Mouse (Mus musculus) cerebellum, adult 2 months (tissue): ENCODE results near the gene Rnf157. TPM values are rescaled to one million over a fixed set of nuclear protein-coding genes. Genes with fewer than 3 reads are reported as not detected.
A peak's percentile ranks its signal among the peaks of the same experiment; 100 is the strongest.

Experiments used
- DNase-seq, 2 experiments: peaks; one replicate each; pipeline ENCODE4 v3.0.0; 2021
- H3K27ac ChIP-seq: fragments of 200-500 bp; 2 replicates; pipeline ENCODE4 v1.5.1; 2012; ENCODE audit warnings: low read length, control low read depth, inconsistent platforms; ENCODE audit not compliant: insufficient read depth
- H3K27me3 ChIP-seq: fragments of 200-500 bp; 2 replicates; pipeline ENCODE4 v1.6.1; 2012; ENCODE audit warnings: inconsistent platforms, mild to moderate bottlenecking, low read length, moderate library complexity; ENCODE audit not compliant: control insufficient read depth, insufficient read depth
- H3K4me1 ChIP-seq: fragments of 200-500 bp; 2 replicates; pipeline ENCODE4 v1.6.1; 2011; ENCODE audit warnings: low read length; ENCODE audit not compliant: control insufficient read depth, insufficient read depth
- H3K4me3 ChIP-seq: fragments of 200-500 bp; replicated peaks from 2 replicates; pipeline ENCODE3; 2011; ENCODE audit warnings: mild to moderate bottlenecking, low read depth, low read length, control low read depth; ENCODE audit not compliant: insufficient read depth
- CTCF ChIP-seq: fragments of 200-500 bp; IDR thresholded peaks from 2 replicates; pipeline ENCODE4 v1.5.1; 2011; ENCODE audit warnings: low read depth, mild to moderate bottlenecking, control low read depth, low read length, moderate library complexity, borderline replicate concordance; ENCODE audit not compliant: insufficient read depth
- POLR2A ChIP-seq: fragments of 200-500 bp; IDR thresholded peaks from 2 replicates; pipeline ENCODE4 v1.6.1; 2011; ENCODE audit warnings: low read length, control low read depth, borderline replicate concordance; ENCODE audit not compliant: insufficient read depth
- WGBS: fragments of 180-500 bp; shearing (Covaris S2); methylation state at CpG from one replicate; pipeline ENCODE4 v1.1.7; 2018; 5-methylcytosine and 5-hydroxymethylcytosine counted together
- polyA plus RNA-seq: library from polyadenylated mRNA; depleted of rRNA; stranded (reverse); fragments of >200 nt; gene quantifications from 2 replicates; pipeline ENCODE4 v1.2.3, GENCODE M21; 2012; rRNA removed

The Rnf157 gene
- polyA plus RNA-seq, 1 experiment: 147 TPM

- Histone ChIP-seq H3K4me1 (peaks cover 35% of the 10 kb centered on the region), H3K27me3 (no peaks in the 10 kb centered on the region), H3K4me3 (no peak overlapping the region), H3K27ac (no peak overlapping the region)
- no peak for DNase-seq
- no peak for TF ChIP-seq POLR2A
- TF ChIP-seq CTCF: no peak
- 86% methylated on average over 12 of the region's 12 CpGs for WGBS
These were observed 119.2 kb downstream of the Rnf157 start for GRCm38 (mm10) chr11:116293538-116294137.

GRCm38 (mm10) chr11:116292401-116292800, 120.4 kb downstream of the Rnf157 start:
- DNase-seq: no peak
- H3K4me1 ChIP-seq: peaks cover 28% of the 10 kb centered on the region
- no peaks in the 10 kb centered on the region for H3K27me3 ChIP-seq
- H3K27ac ChIP-seq: no peak overlapping the region
- no peak overlapping the region for H3K4me3 ChIP-seq
- 95% methylated on average over 13 of the region's 13 CpGs for WGBS
- TF ChIP-seq CTCF (no peak), POLR2A (no peak)

- TF ChIP-seq CTCF (no peak), POLR2A (no peak)
These were observed 122.3 kb downstream of the Rnf157 start for GRCm38 (mm10) chr11:116290556-116290955.

GRCm38 (mm10) chr11:116287351-116287750, 125.5 kb downstream of the Rnf157 start:
- Histone ChIP-seq H3K27me3 (no peaks in the 10 kb centered on the region), H3K27ac (no peak overlapping the region), H3K4me1 (peaks cover 15% of the 10 kb centered on the region), H3K4me3 (no peak overlapping the region)
- TF ChIP-seq CTCF: no peak
- no peak for TF ChIP-seq POLR2A
- 47% methylated on average over 5 of the region's 5 CpGs for WGBS
- DNase-seq: peak in 1 of 2 experiments; percentile 16

More at GRCm38 (mm10) chr11:116290556-116290955, 122.3 kb downstream of the Rnf157 start:
- WGBS: 40% methylated on average over 8 of the region's 8 CpGs
- no peak for DNase-seq
- no peaks in the 10 kb centered on the region for H3K27me3 ChIP-seq
- no peak overlapping the region for H3K4me3 ChIP-seq
- no peak overlapping the region for H3K27ac ChIP-seq
- peaks cover 17% of the 10 kb centered on the region for H3K4me1 ChIP-seq

Other genes starting within 250 kb of the Rnf157 start
- gene Fbf1, start 244.9 kb downstream of the Rnf157 start, polyA plus RNA-seq: 81.1 and 83.0 TPM in 2 replicates
- gene Ten1, start 214.2 kb downstream of the Rnf157 start, polyA plus RNA-seq: 55.2 and 56.8 TPM in 2 replicates
- 107 and 115 TPM in 2 replicates for gene Acox1, start 214.0 kb downstream of the Rnf157 start, polyA plus RNA-seq
- 1.2 and 1.6 TPM in 2 replicates for gene Evpl, start 175.0 kb downstream of the Rnf157 start, polyA plus RNA-seq
- 76.4 and 79.2 TPM in 2 replicates for gene Srp68, start 138.8 kb downstream of the Rnf157 start, polyA plus RNA-seq
- 0.05 TPM in 1 of 2 replicates, not detected in the other for gene Galr2, start 132.1 kb downstream of the Rnf157 start, polyA plus RNA-seq
- gene Exoc7, start 105.8 kb downstream of the Rnf157 start, polyA plus RNA-seq: 104 and 118 TPM in 2 replicates
- gene Foxj1, start 77.6 kb downstream of the Rnf157 start, polyA plus RNA-seq: 13.9 and 15.7 TPM in 2 replicates
- gene Ubald2, start 21.1 kb upstream of the Rnf157 start, polyA plus RNA-seq: 34.8 and 44.0 TPM in 2 replicates
- 0.05 TPM in 1 of 2 replicates, not detected in the other for gene Qrich2, start 53.2 kb upstream of the Rnf157 start, polyA plus RNA-seq
- gene Prpsap1, start 81.2 kb upstream of the Rnf157 start, polyA plus RNA-seq: 114 and 129 TPM in 2 replicates
- 9.0 and 9.7 TPM in 2 replicates for gene Sphk1, start 117.9 kb upstream of the Rnf157 start, polyA plus RNA-seq
- gene Ube2o, start 168.4 kb upstream of the Rnf157 start, polyA plus RNA-seq: 81.9 and 88.2 TPM in 2 replicates
- 1.2 and 1.3 TPM in 2 replicates for gene Aanat, start 173.4 kb upstream of the Rnf157 start, polyA plus RNA-seq
- gene Rhbdf2, start 214.0 kb upstream of the Rnf157 start, polyA plus RNA-seq: 1.9 and 2.2 TPM in 2 replicates
- 13.7 and 14.2 TPM in 2 replicates for gene Prcd, start 240.5 kb upstream of the Rnf157 start, polyA plus RNA-seq
- gene Cygb, start 241.3 kb upstream of the Rnf157 start, polyA plus RNA-seq: 105 and 113 TPM in 2 replicates